Mouse (Mus musculus) mouse trophoblast stem cell (cell line): ENCODE measurements at regions not wholly inside any gene's neighbourhood (a gene's known extent, or its start where the extent isn't known, plus 50 kb on each side); places are given as distances from the start of the nearest gene placed in this dataset.

ENCODE experiments used
- in situ Hi-C, 2 experiments: fragments of 300-500 bp; cut with MseI, MboI; formaldehyde crosslinking; loops; 2 replicates in 1 of 2; 3 replicates in 1 of 2; pipeline ENCODE4 v1.15.1; 2025

DNA sequence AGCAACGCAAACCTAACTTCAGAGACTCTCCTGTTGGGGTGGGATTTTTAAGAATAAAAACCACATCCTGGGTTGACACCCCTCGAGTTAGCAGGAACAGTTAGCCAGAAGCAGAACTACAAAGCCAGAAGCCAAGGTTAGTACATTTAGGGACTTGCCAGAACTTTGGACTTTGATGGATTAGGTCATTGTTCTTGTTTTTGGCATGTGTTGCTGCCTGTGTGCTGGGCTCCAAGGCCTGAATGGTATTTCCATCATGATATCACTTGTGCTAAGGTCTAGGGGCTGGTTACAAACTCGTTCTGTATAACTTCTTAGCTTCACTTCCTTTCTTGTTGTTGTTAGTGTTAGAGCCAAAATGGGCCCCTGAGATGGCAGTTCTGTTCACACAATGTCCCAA lies 338.8 kb upstream of the 5930422O12Rik start:
- in situ Hi-C loops, result no loop called here

- in situ Hi-C loops, result no loop called here
These were observed 319.6 kb upstream of the 5930422O12Rik start for GRCm38 (mm10) chr8:33108914-33109313.

GRCm38 (mm10) chr8:33115271-33116236 lies 313.0 kb upstream of the 5930422O12Rik start:
- in situ Hi-C loops, result no loop called here

DNA sequence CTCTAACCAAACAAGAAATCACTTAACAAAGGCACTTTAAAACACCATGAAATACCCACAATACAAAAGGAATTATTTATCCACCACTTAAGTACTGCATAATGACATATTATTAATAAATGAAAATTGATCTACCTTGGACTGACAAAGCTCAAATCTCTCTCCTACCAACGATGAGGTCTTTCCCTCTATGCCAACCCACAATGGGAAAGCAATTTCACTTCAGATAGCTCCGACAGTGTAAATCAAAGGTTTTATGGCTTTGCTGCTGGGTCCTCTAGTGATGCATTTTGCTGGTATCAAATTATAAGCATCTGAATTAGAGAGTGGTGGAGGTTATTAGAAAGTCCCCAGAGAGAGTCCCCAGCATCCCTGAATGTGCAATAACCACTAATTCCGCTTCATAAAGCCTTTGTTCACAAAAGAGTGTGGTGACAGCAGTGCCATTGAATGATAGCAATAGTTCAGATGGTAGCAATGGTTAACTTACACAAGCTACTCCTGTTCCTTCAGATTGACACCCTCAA lies 305.4 kb upstream of the 5930422O12Rik start:
- in situ Hi-C loops, result no loop called here

DNA sequence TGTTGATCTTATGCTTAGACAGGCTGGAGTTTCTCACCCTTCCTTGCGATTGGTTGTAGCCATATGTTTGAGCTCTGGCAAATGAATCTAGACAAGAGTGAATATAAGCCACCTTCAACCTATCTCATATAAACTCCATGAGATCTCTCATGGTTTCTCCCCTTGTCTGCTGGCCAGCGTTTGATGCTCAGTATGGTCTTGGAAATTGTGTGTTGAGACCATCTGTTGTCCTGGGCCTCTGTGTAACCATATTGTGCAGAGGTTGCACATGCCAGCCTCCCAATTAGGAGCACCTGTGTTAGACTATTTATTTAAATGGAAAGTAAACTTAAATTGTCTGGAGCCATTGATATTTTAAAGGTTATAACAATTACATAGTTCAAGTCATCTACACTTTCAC lies 301.5 kb upstream of the 5930422O12Rik start:
- in situ Hi-C loops, result no loop called here

DNA sequence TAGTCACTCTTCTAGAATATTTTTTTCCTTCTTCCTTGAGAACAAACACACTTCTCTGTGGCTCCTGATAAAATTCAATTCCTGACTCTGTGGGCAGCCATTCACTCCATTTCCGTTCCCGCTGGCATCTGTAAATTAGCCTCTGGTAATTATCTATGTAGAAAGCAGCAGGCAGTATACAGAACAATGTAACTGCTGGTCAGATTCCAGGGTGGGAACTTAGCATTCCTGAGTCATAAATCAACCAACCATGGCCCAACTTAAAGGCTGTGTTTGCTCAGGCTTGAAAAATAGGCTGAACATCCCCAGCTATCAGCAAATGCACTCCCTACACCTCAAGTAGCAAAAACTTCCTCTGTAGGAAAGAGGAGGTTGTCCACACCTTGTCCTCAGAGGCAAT lies 289.6 kb upstream of the 5930422O12Rik start:
- in situ Hi-C loops, result no loop called here

- in situ Hi-C loops, result no loop called here
These were observed 288.7 kb upstream of the 5930422O12Rik start for GRCm38 (mm10) chr8:33139850-33140249.

DNA sequence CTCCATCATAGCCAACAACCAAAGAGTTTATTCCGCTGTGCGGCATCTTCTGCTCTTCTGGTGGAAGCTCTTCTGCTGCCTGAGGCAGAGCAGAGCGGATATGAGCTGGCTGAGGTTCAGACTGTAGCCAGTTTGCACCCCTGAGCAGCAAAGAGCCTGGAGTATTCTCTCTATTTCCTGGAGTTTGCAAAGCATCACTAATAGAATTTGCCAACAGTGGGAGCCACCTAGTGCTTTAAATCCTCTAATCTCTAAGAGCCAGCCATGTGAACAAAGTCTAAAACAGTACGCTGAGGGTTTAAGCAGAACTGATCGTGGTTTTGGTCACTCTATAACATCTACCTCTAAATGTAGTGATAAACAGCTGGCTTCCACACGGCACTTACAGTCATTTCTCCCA lies 250.9 kb upstream of the 5930422O12Rik start:
- in situ Hi-C loops, result loop anchor here in 1 of 2 experiments (25.0 kb wide), 1 partner anchor 165 kb away; no protein-coding TSS in a partner anchor

- in situ Hi-C loops, result loop anchor here in 1 of 2 experiments (25.0 kb wide), 1 partner anchor 171 kb away; no protein-coding TSS in a partner anchor
These were observed 245.5 kb upstream of the 5930422O12Rik start for GRCm38 (mm10) chr8:33183029-33183428.
